Mouse (Mus musculus) CH12.LX (cell line): ENCODE results near the gene Kif1a.

Experiments used
- POLR2A ChIP-seq: IDR thresholded peaks from 2 replicates; pipeline ENCODE4 v1.6.1; 2011; ENCODE audit warnings: low read depth, mild to moderate bottlenecking, improper control_type of control experiment, low read length
- POLR2AphosphoS2 ChIP-seq: IDR thresholded peaks from 2 replicates; pipeline ENCODE4 v1.6.1; 2011; ENCODE audit warnings: low read depth, low read length, improper control_type of control experiment
- USF1 ChIP-seq: IDR thresholded peaks from 2 replicates; pipeline ENCODE4 v1.6.1; 2014; ENCODE audit warnings: low read depth, mild to moderate bottlenecking, inconsistent platforms, low read length, improper control_type of control experiment

DNA sequence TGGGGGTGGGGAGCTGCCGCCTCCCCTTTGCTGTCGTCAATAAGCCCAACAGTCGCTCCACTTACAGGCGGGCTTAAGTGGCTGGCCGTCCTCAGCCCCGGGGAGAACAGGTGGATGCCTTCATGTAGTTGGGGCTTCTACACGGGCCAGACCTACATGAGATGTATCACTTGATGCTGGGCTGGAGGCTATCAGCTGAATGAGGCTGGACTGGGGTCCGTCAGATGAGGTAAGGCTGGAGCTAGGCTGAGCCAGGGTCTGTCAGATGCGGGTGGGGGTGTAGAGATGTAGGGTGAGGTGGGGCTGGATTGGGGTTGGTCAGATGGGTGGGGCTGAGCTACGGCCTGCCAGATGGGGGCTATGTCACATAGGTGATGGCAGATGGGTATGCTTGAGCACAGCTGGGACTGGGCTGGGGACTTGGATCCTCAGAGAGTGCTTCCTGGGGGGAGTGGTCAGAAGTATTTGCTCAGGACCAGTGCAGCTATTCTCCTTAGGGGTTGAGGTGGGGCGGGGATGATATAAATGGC is 122.6 kb downstream of the Kif1a start:
- TF ChIP-seq POLR2AphosphoS2, result no peak
- no peak for TF ChIP-seq USF1
- no peak for TF ChIP-seq POLR2A
